Mouse (Mus musculus): ENCODE data around the gene Bdkrb2. TPM values are rescaled to one million over a fixed set of nuclear protein-coding genes. Genes with fewer than 3 reads are reported as not detected.

The Bdkrb2 gene
- polyA plus RNA-seq, 1 experiment: not detected

DNA sequence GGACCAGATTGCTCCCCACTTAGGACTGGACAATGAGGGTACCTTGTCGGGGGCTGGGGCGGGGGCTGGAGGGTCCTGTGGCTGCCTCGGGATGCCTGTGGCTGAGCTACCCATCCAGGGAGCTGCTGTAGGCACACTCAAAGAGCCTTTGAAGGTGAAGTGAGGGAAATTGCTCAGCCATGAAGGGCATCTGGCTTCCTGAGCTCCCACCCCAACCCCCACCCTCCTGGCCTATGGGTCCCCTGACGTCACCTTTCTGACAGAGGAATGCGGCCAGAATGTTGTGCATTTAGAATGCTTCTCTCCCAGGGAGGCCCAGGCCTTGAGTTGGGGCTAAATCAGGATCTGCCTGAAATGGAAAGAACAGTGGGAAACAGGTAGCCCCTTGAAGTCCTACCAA, 7.9 kb upstream of the Bdkrb2 start:
- peaks cover 12% of the 10 kb centered on the region for H3K9me3 ChIP-seq
- peaks cover 25% of the 10 kb centered on the region for H3K27me3 ChIP-seq (replicated peaks)
- TF ChIP-seq GATA1 (IDR thresholded peaks at IDR 0.05; ENCODE audit: borderline replicate concordance, low read length): no peak
- TF ChIP-seq FLI1 (IDR thresholded peaks at IDR 0.05; ENCODE audit: low read length): no peak
- H3K36me3 ChIP-seq (replicated peaks; ENCODE audit: low read length): no peaks in the 10 kb centered on the region
- H3K4me1 ChIP-seq: no peaks in the 10 kb centered on the region; the same call in 1 of the 2 replicates
- H3K4me3 ChIP-seq (replicated peaks): no peak overlapping the region

DNA sequence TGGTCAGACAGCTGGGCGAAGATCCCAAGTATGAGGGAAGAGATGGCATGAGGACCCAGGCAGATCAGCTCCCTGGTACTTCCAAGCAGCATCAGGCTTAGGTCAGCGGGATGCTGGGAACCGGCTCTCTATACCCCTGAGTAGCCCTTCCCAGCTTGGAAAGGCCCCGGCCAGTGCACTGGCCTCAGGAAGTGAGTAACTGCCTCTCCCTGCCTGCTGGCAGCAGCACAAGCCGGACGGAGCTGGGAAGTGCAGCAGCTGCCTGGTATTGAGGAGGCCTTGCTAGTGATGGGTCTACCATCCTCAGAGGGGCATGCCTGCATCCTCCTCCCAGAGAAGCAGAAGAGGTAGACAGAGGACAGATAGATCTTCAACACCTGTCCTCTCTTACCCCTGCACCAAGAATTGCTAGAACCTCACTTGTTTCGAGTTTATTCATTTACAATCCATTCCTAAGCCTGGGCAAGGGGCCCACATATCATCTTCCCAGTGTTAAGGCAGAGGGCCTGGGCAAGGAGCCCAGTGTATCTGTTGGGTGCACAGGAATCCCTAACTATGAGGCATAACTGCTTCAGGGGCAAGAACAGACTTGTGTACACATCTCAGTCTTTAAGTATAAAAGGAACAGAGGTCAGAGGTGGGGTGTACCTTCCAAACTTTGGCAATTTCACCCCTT, 5.6 kb upstream of the Bdkrb2 start:
- Histone ChIP-seq H3K27me3 (replicated peaks) (peaks cover 43% of the 10 kb centered on the region), H3K36me3 (replicated peaks; ENCODE audit: low read length) (no peaks in the 10 kb centered on the region), H3K4me1 (no peaks in the 10 kb centered on the region), H3K9me3 (peaks cover 12% of the 10 kb centered on the region), H3K4me3 (replicated peaks) (no peak overlapping the region)
- no peak for TF ChIP-seq FLI1 (IDR thresholded peaks at IDR 0.05; ENCODE audit: low read length)
- TF ChIP-seq GATA1 (IDR thresholded peaks at IDR 0.05; ENCODE audit: borderline replicate concordance, low read length): no peak

DNA sequence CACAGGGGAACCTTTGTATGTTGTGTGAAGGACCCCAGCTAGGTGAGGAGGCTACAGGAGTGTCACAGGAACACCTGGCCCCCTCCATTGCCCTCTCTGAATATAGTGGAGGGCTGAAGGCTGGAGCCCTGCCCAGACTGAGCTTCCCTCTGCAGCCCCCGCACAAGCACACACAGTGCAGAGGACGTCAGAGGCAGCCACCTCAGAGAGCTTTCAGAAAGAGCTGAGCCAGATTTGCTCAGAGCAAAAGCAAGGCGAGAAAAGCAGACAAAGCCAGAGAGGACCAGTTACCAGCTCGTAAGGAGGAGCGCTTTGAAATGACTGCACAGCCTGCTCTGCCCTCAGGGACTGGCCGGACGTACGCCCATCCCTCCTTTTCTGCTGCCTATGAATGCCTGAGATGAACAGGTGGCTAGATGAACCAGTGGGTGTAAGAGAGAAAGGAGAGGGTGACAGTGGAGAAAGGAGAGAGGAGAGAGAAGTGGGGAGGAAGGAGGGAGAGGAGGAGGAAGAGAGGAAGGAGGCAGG, 2.0 kb upstream of the Bdkrb2 start:
- H3K27me3 ChIP-seq (replicated peaks): peaks cover 69% of the 10 kb centered on the region
- TF ChIP-seq GATA1 (IDR thresholded peaks at IDR 0.05; ENCODE audit: borderline replicate concordance, low read length): no peak
- no peak for TF ChIP-seq FLI1 (IDR thresholded peaks at IDR 0.05; ENCODE audit: low read length)
- H3K36me3 ChIP-seq (replicated peaks; ENCODE audit: low read length): no peaks in the 10 kb centered on the region
- H3K9me3 ChIP-seq: peaks cover 15% of the 10 kb centered on the region
- no peak overlapping the region for H3K4me3 ChIP-seq (replicated peaks)
- peaks cover 9% of the 10 kb centered on the region for H3K4me1 ChIP-seq

DNA sequence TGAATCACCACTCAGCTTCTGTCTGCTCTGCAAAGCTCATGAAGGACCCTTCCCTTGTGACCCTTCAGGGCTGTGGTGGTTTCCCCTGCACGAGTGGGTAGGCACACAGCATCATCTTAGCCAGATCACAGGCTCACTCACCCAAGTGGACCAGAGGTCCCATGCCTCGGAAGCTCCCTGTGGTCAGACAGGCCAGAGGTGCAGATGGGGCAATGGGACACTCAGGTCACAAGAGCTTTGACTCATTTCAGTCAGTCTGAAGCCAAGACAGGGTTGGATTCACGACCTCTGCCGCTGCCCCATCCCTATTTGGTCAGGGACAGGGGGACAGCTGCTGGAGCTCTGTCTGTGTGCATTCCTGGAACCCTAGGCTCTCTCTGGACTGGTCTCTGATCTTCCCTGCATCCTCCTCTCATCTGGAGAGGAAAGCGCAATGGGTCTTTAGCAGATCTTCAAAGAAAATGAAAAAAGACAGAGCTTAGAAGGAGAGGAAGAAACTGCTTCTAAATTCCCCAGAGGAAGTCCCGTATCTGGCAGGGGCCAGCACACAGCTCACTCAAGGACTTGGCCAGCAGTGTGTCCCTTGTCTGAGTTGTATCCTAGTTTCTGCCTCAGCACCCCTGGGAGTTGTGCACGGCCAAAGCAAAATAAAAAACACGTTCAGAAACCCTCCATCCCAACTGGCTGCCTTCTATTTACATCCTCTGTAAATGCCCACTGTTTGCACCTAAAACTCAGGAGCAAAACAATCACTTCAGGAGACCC, 788 bp upstream of the Bdkrb2 start:
- Histone ChIP-seq H3K27me3 (replicated peaks) (peaks cover 66% of the 10 kb centered on the region), H3K9me3 (peaks cover 21% of the 10 kb centered on the region), H3K36me3 (replicated peaks; ENCODE audit: low read length) (no peaks in the 10 kb centered on the region), H3K4me1 (peaks cover 14% of the 10 kb centered on the region), H3K4me3 (replicated peaks) (no peak overlapping the region)
- no peak for TF ChIP-seq GATA1 (IDR thresholded peaks at IDR 0.05; ENCODE audit: borderline replicate concordance, low read length)
- no peak for TF ChIP-seq FLI1 (IDR thresholded peaks at IDR 0.05; ENCODE audit: low read length)

DNA sequence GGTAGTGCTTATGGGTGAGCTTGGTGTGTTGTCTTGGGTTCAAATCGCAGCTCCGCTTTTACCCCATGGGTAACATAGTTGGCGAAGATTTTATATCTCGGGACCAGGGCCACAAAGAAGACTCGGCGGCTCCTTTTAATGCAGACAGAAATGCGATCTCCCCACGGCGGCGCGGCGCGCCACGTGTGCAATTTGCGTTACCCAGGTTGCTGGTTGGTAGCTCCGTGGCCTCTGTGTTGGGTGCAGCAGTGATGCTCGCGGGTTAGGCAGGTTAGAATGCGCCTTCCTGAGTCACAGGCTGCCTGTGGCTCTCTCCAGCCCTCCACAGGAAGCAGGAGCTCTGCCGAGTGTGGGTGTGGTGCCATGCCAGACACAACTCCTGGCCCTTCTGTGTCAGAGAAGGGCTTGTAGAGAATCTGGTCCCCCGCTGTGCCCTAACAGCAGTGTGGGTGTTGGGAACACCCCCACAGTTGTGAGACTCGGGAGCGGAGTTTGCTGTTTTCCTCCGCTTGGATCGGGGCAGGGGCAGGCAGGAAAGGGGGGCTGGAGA, 775 bp downstream of the Bdkrb2 start:
- TF ChIP-seq FLI1 (IDR thresholded peaks at IDR 0.05; ENCODE audit: low read length) (no peak), GATA1 (IDR thresholded peaks at IDR 0.05; ENCODE audit: borderline replicate concordance, low read length) (no peak)
- Histone ChIP-seq H3K4me1 (peaks cover 14% of the 10 kb centered on the region), H3K27me3 (replicated peaks) (peaks cover 64% of the 10 kb centered on the region), H3K9me3 (peaks cover 15% of the 10 kb centered on the region), H3K4me3 (replicated peaks) (peak overlapping the region; percentile 50), H3K36me3 (replicated peaks; ENCODE audit: low read length) (no peaks in the 10 kb centered on the region)

DNA sequence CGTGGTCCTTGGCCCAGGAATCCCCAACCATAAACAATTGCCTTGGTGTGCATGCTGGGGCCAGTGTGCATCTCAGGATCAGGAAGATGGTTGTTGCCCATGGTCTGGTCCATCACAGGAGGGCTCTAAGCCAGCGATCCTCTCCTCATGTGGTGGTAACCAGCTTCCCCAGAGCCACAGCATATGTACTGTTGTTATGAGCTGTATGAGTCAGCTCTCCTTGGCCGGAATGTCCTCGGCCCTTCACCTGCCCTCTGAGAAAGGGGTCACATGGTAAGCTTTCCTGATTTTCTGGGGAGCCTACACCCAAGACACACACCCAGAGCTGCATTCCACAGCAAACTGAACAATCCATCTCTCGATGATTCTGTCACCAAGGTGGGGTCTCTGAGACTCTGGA, 2.2 kb downstream of the Bdkrb2 start:
- H3K27me3 ChIP-seq (replicated peaks): peaks cover 60% of the 10 kb centered on the region
- no peak overlapping the region for H3K4me3 ChIP-seq (replicated peaks)
- no peaks in the 10 kb centered on the region for H3K36me3 ChIP-seq (replicated peaks; ENCODE audit: low read length)
- TF ChIP-seq GATA1 (IDR thresholded peaks at IDR 0.05; ENCODE audit: borderline replicate concordance, low read length) (no peak), FLI1 (IDR thresholded peaks at IDR 0.05; ENCODE audit: low read length) (no peak)
- H3K9me3 ChIP-seq: peaks cover 12% of the 10 kb centered on the region
- H3K4me1 ChIP-seq: peaks cover 14% of the 10 kb centered on the region

DNA sequence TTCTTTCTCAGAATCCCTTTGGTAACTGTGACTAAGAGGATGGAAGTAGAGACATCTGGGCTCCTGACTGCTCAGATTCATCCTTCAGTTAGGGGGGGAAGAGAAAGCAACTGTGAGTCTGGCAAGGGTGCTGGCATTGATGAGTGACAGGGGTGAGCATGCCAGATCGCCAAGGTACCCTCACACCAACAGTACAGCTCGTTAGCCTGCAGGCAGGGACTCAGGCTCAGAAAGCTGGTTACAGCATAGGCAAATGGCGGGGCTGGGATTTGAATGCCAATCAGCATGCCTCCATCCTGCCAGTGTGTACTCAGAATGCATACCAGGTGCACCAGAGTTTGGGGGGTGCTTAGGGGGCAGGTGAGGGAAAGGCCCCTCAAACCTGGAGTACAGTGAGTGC, 8.8 kb downstream of the Bdkrb2 start:
- TF ChIP-seq GATA1 (IDR thresholded peaks at IDR 0.05; ENCODE audit: borderline replicate concordance, low read length) (no peak), FLI1 (IDR thresholded peaks at IDR 0.05; ENCODE audit: low read length) (no peak)
- peaks cover 15% of the 10 kb centered on the region for H3K9me3 ChIP-seq
- H3K4me1 ChIP-seq: 0 out of 2 replicates have a peak, but pooled peaks cover 2% of the 10 kb centered on the region
- H3K4me3 ChIP-seq (replicated peaks): no peak overlapping the region
- H3K27me3 ChIP-seq (replicated peaks): peaks cover 17% of the 10 kb centered on the region
- no peaks in the 10 kb centered on the region for H3K36me3 ChIP-seq (replicated peaks; ENCODE audit: low read length)

DNA sequence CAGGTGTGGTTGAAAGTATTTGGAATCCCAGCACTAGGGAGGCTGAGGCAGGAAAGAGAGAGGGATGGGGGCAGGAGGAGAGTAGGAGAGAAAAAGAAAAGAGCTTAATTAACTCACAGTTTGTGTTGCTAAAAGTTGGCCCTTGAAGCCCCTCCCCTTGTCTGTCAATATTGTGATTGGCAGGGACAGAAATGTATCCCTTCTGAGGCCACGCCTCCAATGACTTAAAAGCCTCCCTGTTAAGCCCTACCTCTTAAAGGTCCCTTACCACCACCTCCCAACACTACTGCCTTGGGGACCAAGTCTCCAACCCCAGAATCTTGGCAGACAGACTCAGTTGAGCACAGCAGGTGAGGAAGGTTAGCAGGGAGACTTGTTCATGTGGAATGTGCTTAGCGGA, 9.6 kb downstream of the Bdkrb2 start:
- Histone ChIP-seq H3K4me3 (replicated peaks) (no peak overlapping the region), H3K9me3 (peaks cover 9% of the 10 kb centered on the region), H3K27me3 (replicated peaks) (peaks cover 14% of the 10 kb centered on the region), H3K4me1 (no peaks in the 10 kb centered on the region), H3K36me3 (replicated peaks; ENCODE audit: low read length) (no peaks in the 10 kb centered on the region)
- TF ChIP-seq FLI1 (IDR thresholded peaks at IDR 0.05; ENCODE audit: low read length): no peak
- no peak for TF ChIP-seq GATA1 (IDR thresholded peaks at IDR 0.05; ENCODE audit: borderline replicate concordance, low read length)

DNA sequence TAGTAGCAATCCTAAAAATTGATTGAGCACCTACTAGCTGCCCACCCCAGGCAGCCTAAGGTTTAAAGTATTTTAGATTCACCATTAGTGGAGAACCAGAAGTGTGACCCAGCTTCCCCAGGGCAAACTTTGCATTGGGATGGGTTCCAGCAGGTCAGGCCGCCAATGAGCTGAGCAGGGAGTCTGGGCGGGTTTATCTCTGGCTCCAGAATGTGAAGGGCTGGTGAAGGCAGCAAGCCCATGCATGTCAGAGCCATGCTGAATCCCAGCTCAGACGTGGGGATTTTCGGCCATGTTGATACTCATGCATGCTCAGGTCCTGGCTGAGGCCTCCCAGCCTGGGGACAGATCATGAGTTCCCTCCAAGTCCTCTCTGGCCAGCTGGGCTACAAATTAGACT, 11.3 kb downstream of the Bdkrb2 start:
- TF ChIP-seq FLI1 (IDR thresholded peaks at IDR 0.05; ENCODE audit: low read length) (no peak), GATA1 (IDR thresholded peaks at IDR 0.05; ENCODE audit: borderline replicate concordance, low read length) (no peak)
- Histone ChIP-seq H3K4me1 (no peaks in the 10 kb centered on the region), H3K27me3 (replicated peaks) (peaks cover 12% of the 10 kb centered on the region), H3K9me3 (peaks cover 9% of the 10 kb centered on the region), H3K4me3 (replicated peaks) (no peak overlapping the region), H3K36me3 (replicated peaks; ENCODE audit: low read length) (no peaks in the 10 kb centered on the region)

DNA sequence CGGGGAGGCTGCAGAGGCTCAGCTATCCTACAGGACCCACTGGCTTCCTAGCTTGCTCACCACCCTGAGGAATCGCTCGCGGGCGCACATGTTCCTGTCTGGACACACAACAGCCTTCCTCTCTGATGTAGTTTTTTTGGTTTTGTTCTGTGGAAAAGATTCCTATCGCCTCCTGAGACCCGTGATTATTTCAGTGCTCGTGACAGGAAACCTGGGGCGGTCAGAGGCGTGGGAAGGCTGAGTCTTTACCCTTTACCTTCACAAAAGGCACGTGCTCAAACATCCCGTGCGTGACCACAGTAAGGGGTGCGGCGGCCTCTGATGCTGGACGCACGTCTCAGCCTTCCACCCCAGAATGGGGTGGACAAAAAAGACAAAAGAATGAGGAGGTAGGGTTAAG, 17.5 kb downstream of the Bdkrb2 start:
- Histone ChIP-seq H3K9me3 (peaks cover 4% of the 10 kb centered on the region), H3K4me1 (peaks cover 16% of the 10 kb centered on the region), H3K4me3 (replicated peaks) (no peak overlapping the region), H3K27me3 (replicated peaks) (peaks cover 46% of the 10 kb centered on the region), H3K36me3 (replicated peaks; ENCODE audit: low read length) (no peaks in the 10 kb centered on the region)
- TF ChIP-seq FLI1 (IDR thresholded peaks at IDR 0.05; ENCODE audit: low read length): no peak
- no peak for TF ChIP-seq GATA1 (IDR thresholded peaks at IDR 0.05; ENCODE audit: borderline replicate concordance, low read length)

Data from megakaryocyte, embryonic 14.5 days (primary cell).